Mouse (Mus musculus): ENCODE results near the gene Tram2. TPM values are rescaled to one million over a fixed set of nuclear protein-coding genes. Genes with fewer than 3 reads are reported as not detected.

The Tram2 gene
- polyA plus RNA-seq, 1 experiment from 2014 or later, result 8.6 TPM

DNA sequence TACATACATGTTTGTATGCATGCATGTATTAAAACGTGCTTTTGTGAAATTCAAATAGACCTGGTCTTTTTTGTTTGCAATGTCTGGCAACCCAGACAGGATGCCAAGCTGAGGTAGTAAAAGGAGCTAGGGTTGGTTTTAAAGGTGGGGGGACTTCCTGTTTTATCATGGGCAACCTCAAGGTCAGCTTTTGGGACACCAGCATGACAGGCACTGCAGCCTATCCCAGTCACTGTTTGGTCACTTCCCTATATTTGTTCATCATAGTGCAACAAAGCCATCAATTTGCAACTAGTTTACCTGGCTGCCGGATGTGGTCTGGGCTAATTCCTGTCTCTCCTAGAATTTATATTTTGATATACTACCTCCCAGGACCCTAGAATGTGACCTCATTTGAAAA lies 47.4 kb downstream of the Tram2 start:
- no peak overlapping the region for H3K4me2 ChIP-seq (replicated peaks; ENCODE audit: low read depth, low read length)
- 88% methylated on average over 2 of the region's 2 CpGs for WGBS
- H3K4me3 ChIP-seq (ENCODE audit: low read length), result no peak overlapping the region
- H3K4me1 ChIP-seq (ENCODE audit: insufficient read depth, low read length), result no peaks in the 10 kb centered on the region; the same call in 1 of the 2 replicates
- H3K27ac ChIP-seq (ENCODE audit: low read length), result no peak overlapping the region
- H3K9me3 ChIP-seq (ENCODE audit: low read length), result no peaks in the 10 kb centered on the region
- no peaks in the 10 kb centered on the region for H3K27me3 ChIP-seq (ENCODE audit: insufficient read depth, low read length)
- peaks cover 7% of the 10 kb centered on the region; the same call in 1 of the 2 replicates for H3K36me3 ChIP-seq (ENCODE audit: insufficient read depth, low read length)
- no peak for ATAC-seq (ENCODE audit: low FRiP score, low TSS enrichment)
- no peak overlapping the region for H3K9ac ChIP-seq (replicated peaks; ENCODE audit: low read length)

GRCm38 (mm10) chr1:21029000-21029399 lies 50.0 kb downstream of the Tram2 start:
- Histone ChIP-seq H3K4me3 (ENCODE audit: low read length) (no peak overlapping the region), H3K27ac (ENCODE audit: low read length) (no peak overlapping the region), H3K36me3 (ENCODE audit: insufficient read depth, low read length) (no peaks in the 10 kb centered on the region; the same call in 1 of the 2 replicates), H3K27me3 (ENCODE audit: insufficient read depth, low read length) (no peaks in the 10 kb centered on the region), H3K9ac (replicated peaks; ENCODE audit: low read length) (no peak overlapping the region), H3K9me3 (ENCODE audit: low read length) (no peaks in the 10 kb centered on the region), H3K4me1 (ENCODE audit: insufficient read depth, low read length) (no peaks in the 10 kb centered on the region; the same call in 1 of the 2 replicates), H3K4me2 (replicated peaks; ENCODE audit: low read depth, low read length) (no peak overlapping the region)
- no peak for ATAC-seq (ENCODE audit: low FRiP score, low TSS enrichment)
- WGBS, result 89% methylated on average over 4 of the region's 4 CpGs

DNA sequence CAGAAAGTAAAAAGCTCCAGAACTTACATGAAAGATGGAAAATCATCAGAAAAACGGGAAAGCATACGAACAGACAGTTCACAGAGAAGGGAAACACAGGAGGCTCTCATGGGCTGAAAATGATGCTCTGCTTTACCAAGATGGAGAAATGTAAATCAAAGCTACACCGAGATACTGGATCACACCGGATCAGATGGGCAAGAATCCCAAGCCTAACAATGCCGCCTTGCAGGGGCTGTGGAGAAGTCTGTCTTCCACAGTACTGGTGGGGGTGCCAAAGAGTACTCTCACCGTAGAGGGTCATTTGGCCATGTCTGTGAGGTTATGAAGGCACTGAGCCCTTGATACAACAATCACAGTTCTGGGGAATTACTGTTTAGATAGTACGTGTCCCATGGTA lies 52.5 kb downstream of the Tram2 start:
- Histone ChIP-seq H3K27ac (ENCODE audit: low read length) (no peak overlapping the region), H3K4me1 (ENCODE audit: insufficient read depth, low read length) (no peaks in the 10 kb centered on the region; the same call in 1 of the 2 replicates), H3K36me3 (ENCODE audit: insufficient read depth, low read length) (no peaks in the 10 kb centered on the region; the same call in 1 of the 2 replicates), H3K27me3 (ENCODE audit: insufficient read depth, low read length) (no peaks in the 10 kb centered on the region), H3K4me2 (replicated peaks; ENCODE audit: low read depth, low read length) (no peak overlapping the region), H3K9ac (replicated peaks; ENCODE audit: low read length) (no peak overlapping the region), H3K9me3 (ENCODE audit: low read length) (no peaks in the 10 kb centered on the region), H3K4me3 (ENCODE audit: low read length) (no peak overlapping the region)
- WGBS, result 83% methylated on average over 7 of the region's 7 CpGs
- ATAC-seq (ENCODE audit: low FRiP score, low TSS enrichment), result no peak

GRCm38 (mm10) chr1:21025203-21025602 lies 53.8 kb downstream of the Tram2 start:
- Histone ChIP-seq H3K27me3 (ENCODE audit: insufficient read depth, low read length) (no peaks in the 10 kb centered on the region), H3K9ac (replicated peaks; ENCODE audit: low read length) (no peak overlapping the region), H3K4me1 (ENCODE audit: insufficient read depth, low read length) (no peaks in the 10 kb centered on the region; the same call in 1 of the 2 replicates), H3K36me3 (ENCODE audit: insufficient read depth, low read length) (no peaks in the 10 kb centered on the region), H3K27ac (ENCODE audit: low read length) (no peak overlapping the region), H3K4me2 (replicated peaks; ENCODE audit: low read depth, low read length) (no peak overlapping the region), H3K4me3 (ENCODE audit: low read length) (no peak overlapping the region), H3K9me3 (ENCODE audit: low read length) (no peaks in the 10 kb centered on the region)
- ATAC-seq (ENCODE audit: low FRiP score, low TSS enrichment), result no peak
- WGBS, result 61% methylated on average over 5 of the region's 5 CpGs

DNA sequence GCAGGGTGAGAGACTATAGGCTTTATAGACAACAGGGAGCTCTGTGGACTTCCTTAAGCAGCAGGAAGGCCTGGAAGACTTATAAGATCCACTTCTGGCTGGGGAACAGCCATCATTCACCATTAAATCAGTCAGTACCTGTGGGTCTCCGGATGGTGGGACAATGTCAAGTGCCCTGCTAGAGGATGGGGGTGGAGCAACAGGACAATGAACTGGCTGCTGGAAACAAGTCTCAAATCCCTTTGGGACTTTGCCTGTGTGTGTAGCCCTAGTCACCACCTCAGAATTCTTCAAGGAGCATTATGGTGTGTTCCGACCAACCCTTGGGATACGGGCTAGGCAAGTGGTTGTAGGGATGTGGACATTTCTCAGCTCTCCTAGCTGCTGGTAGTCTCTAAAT lies 55.9 kb downstream of the Tram2 start:
- WGBS, result 82% methylated on average over 3 of the region's 3 CpGs
- ATAC-seq (ENCODE audit: low FRiP score, low TSS enrichment), result peak; percentile 19; the same call in 1 of the 2 replicates
- no peak overlapping the region for H3K27ac ChIP-seq (ENCODE audit: low read length)
- H3K9me3 ChIP-seq (ENCODE audit: low read length), result no peaks in the 10 kb centered on the region
- H3K36me3 ChIP-seq (ENCODE audit: insufficient read depth, low read length), result no peaks in the 10 kb centered on the region
- no peaks in the 10 kb centered on the region; the same call in 1 of the 2 replicates for H3K4me1 ChIP-seq (ENCODE audit: insufficient read depth, low read length)
- H3K4me2 ChIP-seq (replicated peaks; ENCODE audit: low read depth, low read length), result no peak overlapping the region
- no peak overlapping the region for H3K4me3 ChIP-seq (ENCODE audit: low read length)
- no peaks in the 10 kb centered on the region for H3K27me3 ChIP-seq (ENCODE audit: insufficient read depth, low read length)
- H3K9ac ChIP-seq (replicated peaks; ENCODE audit: low read length), result no peak overlapping the region

DNA sequence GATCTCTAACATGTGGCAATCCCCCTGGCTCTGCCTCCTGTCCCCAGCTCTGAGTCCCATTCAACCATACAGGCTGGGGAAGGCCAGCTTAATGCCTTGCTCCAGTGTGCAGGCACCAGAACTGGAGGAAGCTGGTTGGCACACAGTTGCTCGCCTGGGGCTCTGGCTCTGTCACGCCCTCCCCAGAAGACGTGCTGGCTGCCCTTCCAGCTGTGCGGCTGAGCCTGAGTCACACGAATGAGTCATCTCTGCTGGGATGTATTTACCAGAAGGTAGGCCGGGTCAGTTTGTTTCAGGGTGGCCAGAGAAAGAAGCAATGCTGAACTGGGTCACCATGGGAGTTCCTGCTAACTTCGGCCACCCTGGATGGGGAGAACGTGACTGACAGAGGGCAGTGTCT lies 64.6 kb downstream of the Tram2 start:
- no peak overlapping the region for H3K4me2 ChIP-seq (replicated peaks; ENCODE audit: low read depth, low read length)
- H3K9ac ChIP-seq (replicated peaks; ENCODE audit: low read length), result no peak overlapping the region
- peaks cover 21% of the 10 kb centered on the region for H3K36me3 ChIP-seq (ENCODE audit: insufficient read depth, low read length)
- H3K4me1 ChIP-seq (ENCODE audit: insufficient read depth, low read length), result no peaks in the 10 kb centered on the region; the same call in 1 of the 2 replicates
- ATAC-seq (ENCODE audit: low FRiP score, low TSS enrichment), result peak; percentile 93
- no peak overlapping the region for H3K4me3 ChIP-seq (ENCODE audit: low read length)
- H3K9me3 ChIP-seq (ENCODE audit: low read length), result no peaks in the 10 kb centered on the region
- no peaks in the 10 kb centered on the region for H3K27me3 ChIP-seq (ENCODE audit: insufficient read depth, low read length)
- no peak overlapping the region for H3K27ac ChIP-seq (ENCODE audit: low read length)
- 58% methylated on average over 8 of the region's 8 CpGs for WGBS

DNA sequence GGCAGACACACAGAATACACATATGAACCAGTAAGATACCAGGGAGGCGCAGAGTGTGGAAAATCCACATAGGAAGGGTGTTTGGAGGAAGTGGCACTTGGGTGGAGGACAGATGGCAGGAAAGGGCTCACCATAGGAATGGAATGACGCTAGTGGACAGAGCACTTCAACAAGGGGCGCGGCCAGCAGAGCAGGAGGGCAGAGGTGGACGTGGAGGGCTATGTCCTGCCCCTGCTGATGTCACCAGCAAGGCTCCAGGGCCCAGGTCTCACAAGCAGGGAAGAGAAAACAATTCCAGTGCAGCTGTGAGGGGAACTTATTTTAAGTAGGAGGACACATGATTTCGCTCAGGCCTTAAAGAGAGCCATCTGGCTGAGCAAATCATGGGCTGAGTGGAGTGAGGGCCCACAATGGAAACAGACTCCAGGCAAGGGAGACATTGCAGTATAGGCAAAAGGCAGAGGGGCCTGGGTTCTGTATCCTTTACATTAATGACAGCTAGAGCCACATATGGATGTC lies 68.7 kb downstream of the Tram2 start:
- no peak overlapping the region for H3K4me3 ChIP-seq (ENCODE audit: low read length)
- no peak overlapping the region for H3K27ac ChIP-seq (ENCODE audit: low read length)
- H3K27me3 ChIP-seq (ENCODE audit: insufficient read depth, low read length), result no peaks in the 10 kb centered on the region
- H3K36me3 ChIP-seq (ENCODE audit: insufficient read depth, low read length), result peaks cover 32% of the 10 kb centered on the region
- ATAC-seq (ENCODE audit: low FRiP score, low TSS enrichment), result no peak
- H3K4me2 ChIP-seq (replicated peaks; ENCODE audit: low read depth, low read length), result no peak overlapping the region
- H3K9ac ChIP-seq (replicated peaks; ENCODE audit: low read length), result no peak overlapping the region
- H3K4me1 ChIP-seq (ENCODE audit: insufficient read depth, low read length), result peaks cover 4% of the 10 kb centered on the region; the same call in 1 of the 2 replicates
- no peaks in the 10 kb centered on the region for H3K9me3 ChIP-seq (ENCODE audit: low read length)
- WGBS, result 62% methylated on average over 6 of the region's 6 CpGs

GRCm38 (mm10) chr1:21008891-21009290 lies 70.1 kb downstream of the Tram2 start:
- 66% methylated on average over 4 of the region's 4 CpGs for whole genome bisulfite sequencing
- no peaks in the 10 kb centered on the region for H3K9me3 ChIP-seq (ENCODE audit: low read length)
- no peak overlapping the region for H3K9ac ChIP-seq (replicated peaks; ENCODE audit: low read length)
- peaks cover 42% of the 10 kb centered on the region for H3K36me3 ChIP-seq (ENCODE audit: insufficient read depth, low read length)
- no peak overlapping the region for H3K27ac ChIP-seq (ENCODE audit: low read length)
- ATAC-seq (ENCODE audit: low FRiP score, low TSS enrichment), result no peak
- peaks cover 4% of the 10 kb centered on the region; the same call in 1 of the 2 replicates for H3K4me1 ChIP-seq (ENCODE audit: insufficient read depth, low read length)
- no peak overlapping the region for H3K4me3 ChIP-seq (ENCODE audit: low read length)
- no peak overlapping the region for H3K4me2 ChIP-seq (replicated peaks; ENCODE audit: low read depth, low read length)
- no peaks in the 10 kb centered on the region for H3K27me3 ChIP-seq (ENCODE audit: insufficient read depth, low read length)

- no peaks in the 10 kb centered on the region for H3K27me3 ChIP-seq (ENCODE audit: insufficient read depth, low read length)
- no peak overlapping the region for H3K4me3 ChIP-seq (ENCODE audit: low read length)
- WGBS, result 46% methylated on average over 7 of the region's 7 CpGs
- 0 out of 2 replicates have a peak, but pooled peaks have one; percentile 20 for ATAC-seq (ENCODE audit: low FRiP score, low TSS enrichment)
- H3K9me3 ChIP-seq (ENCODE audit: low read length), result no peaks in the 10 kb centered on the region
- peaks cover 48% of the 10 kb centered on the region for H3K36me3 ChIP-seq (ENCODE audit: insufficient read depth, low read length)
- H3K4me2 ChIP-seq (replicated peaks; ENCODE audit: low read depth, low read length), result no peak overlapping the region
- H3K9ac ChIP-seq (replicated peaks; ENCODE audit: low read length), result no peak overlapping the region
- no peak overlapping the region for H3K27ac ChIP-seq (ENCODE audit: low read length)
- peaks cover 4% of the 10 kb centered on the region; the same call in 1 of the 2 replicates for H3K4me1 ChIP-seq (ENCODE audit: insufficient read depth, low read length)
Observed at GRCm38 (mm10) chr1:21007941-21008701, 70.9 kb downstream of the Tram2 start.

DNA sequence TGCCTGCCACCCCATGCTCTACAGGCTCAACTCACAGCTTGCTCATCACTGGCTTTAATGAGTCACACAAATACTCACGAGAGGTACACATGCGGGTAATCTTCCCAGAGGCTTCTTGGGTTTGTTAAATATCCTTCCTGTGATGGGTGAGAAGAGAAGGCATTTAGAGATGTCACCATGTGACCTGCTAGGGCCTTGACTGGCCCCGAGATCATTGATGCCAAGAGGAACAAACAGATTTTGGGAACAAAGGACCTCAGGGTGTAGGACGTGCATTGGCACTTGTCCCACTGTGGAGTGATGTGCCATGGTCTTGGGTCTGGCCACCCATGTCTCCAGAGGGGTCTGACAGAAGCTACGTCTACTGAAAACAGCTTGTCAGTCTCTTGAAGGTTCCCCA lies 72.3 kb downstream of the Tram2 start:
- peaks cover 57% of the 10 kb centered on the region for H3K36me3 ChIP-seq (ENCODE audit: insufficient read depth, low read length)
- H3K4me1 ChIP-seq (ENCODE audit: insufficient read depth, low read length), result peaks cover 4% of the 10 kb centered on the region; the same call in 1 of the 2 replicates
- H3K9ac ChIP-seq (replicated peaks; ENCODE audit: low read length), result no peak overlapping the region
- 88% methylated on average over 5 of the region's 5 CpGs for WGBS
- H3K4me2 ChIP-seq (replicated peaks; ENCODE audit: low read depth, low read length), result no peak overlapping the region
- H3K4me3 ChIP-seq (ENCODE audit: low read length), result no peak overlapping the region
- no peaks in the 10 kb centered on the region for H3K27me3 ChIP-seq (ENCODE audit: insufficient read depth, low read length)
- H3K9me3 ChIP-seq (ENCODE audit: low read length), result no peaks in the 10 kb centered on the region
- no peak for ATAC-seq (ENCODE audit: low FRiP score, low TSS enrichment)
- H3K27ac ChIP-seq (ENCODE audit: low read length), result no peak overlapping the region

All from kidney, embryonic 16.5 days (tissue).